Mouse (Mus musculus) mesoderm, embryonic 11.5 days (tissue): Measurements from ENCODE around the gene Otulin.

ENCODE experiments used
- DNase-seq: peaks from one replicate; pipeline ENCODE4 v3.0.0-alpha.2; 2012; ENCODE audit warnings: low read depth, low spot score

Otulin gene

DNA sequence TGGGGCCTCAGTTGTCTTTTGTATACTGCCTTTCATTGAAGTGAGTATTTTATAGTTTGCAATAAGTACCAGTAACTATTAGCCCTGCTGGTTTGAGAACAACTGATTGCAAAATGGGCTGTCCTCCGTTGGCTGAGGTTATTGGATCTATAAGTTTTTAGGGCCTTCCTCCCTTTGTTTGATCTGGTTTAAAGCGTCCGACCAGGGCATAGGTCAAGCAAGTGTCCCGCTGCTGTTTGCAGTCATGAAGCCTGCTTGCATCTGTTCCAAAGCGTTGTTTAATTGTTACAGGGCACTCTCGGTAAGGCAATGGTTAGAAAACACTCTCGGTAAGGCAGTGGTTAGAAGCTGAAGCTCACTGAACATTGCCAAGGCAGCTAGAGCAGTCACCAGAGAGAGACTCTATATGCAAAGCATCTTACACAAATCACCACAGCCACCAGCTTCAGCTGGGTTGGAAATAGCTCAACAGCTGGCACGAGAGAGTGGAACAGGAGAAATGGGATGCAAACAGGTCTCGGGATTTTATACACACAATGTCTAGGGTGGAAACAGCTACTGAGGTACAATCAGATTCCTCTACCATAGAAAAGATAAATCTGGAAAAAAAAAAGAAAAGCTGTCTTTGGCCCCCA, 80.0 kb downstream of the Otulin start:
- no peak for DNase-seq

DNA sequence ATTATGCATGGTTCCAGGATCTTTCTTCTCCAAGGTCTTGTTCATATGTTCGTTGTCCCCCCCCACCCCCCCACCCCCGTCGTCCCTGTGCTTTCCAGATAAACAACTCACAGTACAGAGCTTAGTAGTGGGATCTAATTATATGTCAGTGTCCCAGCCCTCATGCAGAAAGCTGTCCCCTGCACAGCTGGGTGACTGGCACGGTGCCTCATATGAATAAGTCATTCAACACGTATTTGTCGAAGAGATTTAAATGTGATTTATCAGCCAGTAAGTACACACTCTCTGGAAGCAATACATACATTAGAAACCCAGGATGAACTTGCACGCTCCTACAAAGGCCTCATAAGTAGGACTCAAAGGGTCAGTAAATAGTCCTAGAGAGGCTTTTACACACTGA, 80.6 kb downstream of the Otulin start:
- DNase-seq, result no peak

DNA sequence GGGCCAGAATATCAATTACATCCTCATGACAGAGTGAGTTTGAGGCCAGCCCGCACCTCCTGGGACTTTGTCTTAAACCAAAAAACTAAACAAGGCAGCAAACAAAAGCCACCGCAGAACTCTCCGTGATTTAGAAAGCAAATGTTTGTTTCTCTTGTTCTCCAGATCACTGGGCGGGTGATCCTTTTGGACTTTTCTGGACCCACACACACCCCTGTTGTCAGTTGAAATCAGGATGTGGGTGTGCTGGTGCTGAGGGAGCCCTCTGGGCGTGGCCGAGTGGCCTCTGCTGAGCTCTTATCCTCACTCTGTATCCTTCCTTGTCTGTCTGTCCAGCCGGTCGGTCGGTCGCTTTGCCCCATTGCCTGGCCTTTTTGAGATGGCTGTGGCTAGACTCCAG, 81.4 kb downstream of the Otulin start:
- no peak for DNase-seq

GRCm38 (mm10) chr15:27548110-27548509, 82.4 kb downstream of the Otulin start:
- DNase-seq, result no peak

DNA sequence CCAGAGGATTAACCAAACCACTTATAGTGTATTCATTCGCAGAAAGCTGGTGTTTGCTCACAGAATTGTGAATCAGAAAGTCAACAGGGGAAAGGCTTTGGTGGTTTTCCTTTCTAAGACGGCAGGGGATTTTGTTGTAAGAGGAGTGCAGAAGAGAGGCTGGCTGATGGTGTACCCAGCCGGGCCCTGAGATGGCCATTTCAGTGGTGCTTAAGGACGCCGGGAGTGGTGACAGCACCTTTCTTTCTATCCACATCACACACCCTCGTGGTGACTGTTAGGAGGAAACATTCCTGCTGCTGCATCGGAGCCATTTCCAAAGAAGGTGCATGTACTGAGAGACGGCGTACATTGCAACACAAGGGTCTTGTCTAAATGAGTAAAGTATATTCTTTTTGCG, 85.3 kb downstream of the Otulin start:
- no peak for DNase-seq

DNA sequence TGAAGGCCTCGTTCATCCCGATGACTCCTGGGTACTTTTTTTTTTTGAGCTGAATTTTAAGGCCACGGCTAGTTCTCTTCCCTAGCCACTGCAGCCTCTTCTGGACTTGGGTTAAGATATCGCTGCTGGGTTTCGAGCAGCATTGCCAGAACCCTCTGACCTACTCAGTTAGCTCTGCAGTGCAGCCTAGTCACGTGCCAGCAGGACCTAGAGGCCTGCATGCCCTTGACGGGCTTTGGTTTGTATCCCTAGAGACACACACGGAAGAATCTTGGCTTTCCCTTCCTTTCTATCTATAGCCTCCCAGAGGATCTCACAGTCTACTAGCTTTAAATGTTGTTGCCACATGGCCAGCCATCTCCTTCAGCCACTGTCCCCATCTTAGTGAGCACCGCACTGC, 90.7 kb downstream of the Otulin start:
- no peak for DNase-seq

DNA sequence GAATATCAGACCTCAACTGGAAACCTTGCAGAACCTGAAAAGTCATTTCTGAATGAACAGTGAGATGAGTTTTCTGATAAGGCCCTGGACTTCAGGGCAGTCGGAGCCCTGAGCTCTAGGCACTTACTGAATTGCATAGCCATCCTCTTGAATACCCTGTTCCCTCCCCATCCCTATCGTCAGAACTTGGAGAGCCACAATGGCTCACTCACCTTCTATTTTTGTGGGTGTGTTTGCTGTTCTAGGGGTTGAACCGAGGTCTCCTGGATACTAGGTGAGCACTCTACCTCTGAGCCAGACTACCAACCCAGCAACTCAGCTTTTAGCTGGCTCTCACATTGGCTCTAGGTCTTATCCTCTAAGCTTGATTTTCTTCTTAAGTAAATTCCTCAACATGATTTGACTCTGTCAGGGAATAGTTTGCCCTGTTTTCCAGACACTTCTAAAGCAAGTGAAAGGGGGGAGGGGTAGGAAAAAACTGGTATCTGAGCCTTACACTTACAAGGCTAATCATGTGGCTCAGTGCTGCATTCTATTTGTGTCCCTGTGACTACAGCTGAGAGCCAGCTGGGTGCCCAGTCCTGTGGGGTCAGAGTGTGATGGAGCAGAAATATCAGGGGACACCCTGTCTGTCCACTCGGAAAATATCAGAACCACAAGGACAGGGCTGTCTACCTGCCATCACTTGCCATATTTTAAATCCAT, 92.8 kb downstream of the Otulin start:
- no peak for DNase-seq

GRCm38 (mm10) chr15:27536771-27537170, 93.7 kb downstream of the Otulin start:
- DNase-seq, result no peak

DNA sequence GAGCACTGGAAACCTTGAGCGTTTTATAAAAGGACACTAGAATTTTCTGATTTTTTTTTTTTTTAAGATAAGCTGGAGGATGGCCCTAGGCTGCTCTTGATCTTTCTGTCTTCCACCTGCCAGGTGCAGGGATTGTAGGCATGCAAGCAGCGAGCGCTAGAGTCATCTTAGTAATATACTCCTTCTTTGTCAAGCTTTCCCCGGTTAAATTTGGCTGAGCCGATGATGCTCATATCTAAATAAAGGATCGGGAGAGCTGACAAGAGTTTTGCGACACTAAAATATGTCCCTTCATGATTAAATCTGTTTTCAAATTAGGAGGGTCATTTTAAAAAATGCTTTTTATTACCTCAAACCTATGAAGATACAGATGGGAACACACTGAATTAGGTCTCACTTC, 94.3 kb downstream of the Otulin start:
- no peak for DNase-seq

- DNase-seq, result no peak
Measured at GRCm38 (mm10) chr15:27535681-27536080, 94.8 kb downstream of the Otulin start.

DNA sequence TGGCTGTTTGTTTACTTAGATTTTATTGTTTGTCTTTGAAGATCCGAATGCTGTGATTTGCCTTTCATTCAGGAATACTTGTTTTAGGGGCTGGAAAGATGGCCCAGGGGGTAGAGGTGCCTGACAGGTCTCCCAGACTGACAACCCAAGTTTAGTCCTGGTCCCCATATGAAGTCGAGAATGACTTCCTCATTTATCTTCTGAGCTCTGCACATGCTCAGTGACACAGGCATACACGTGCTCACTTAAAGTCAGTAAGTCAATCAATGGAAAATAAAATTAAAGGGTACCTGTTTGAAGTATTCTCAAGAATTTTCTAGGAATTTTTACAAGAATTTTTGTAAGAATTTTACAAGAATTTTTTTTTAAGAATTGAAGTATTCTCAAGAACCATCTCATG, 97.5 kb downstream of the Otulin start:
- no peak for DNase-seq

GRCm38 (mm10) chr15:27530023-27530422, 100.5 kb downstream of the Otulin start:
- no peak for DNase-seq

DNA sequence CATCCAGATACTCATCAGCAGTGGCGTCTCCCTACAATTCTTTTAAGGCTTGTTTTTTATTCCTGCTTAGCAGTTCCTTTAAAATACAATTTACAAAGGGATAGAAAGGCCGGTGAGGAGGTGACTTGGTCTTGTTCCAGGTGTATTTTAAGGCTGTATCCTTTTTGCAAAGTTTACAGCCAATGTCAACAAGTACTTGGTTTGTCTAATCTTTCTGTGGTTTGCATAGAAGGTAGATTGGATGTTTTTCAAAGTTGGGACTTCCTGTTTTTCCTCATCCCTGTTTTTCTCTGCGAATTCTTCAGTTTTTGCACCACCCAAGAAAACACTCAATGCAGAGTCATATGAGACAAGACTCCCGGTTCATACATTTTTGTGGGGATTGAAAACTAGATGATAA, 101.6 kb downstream of the Otulin start:
- no peak for DNase-seq

DNA sequence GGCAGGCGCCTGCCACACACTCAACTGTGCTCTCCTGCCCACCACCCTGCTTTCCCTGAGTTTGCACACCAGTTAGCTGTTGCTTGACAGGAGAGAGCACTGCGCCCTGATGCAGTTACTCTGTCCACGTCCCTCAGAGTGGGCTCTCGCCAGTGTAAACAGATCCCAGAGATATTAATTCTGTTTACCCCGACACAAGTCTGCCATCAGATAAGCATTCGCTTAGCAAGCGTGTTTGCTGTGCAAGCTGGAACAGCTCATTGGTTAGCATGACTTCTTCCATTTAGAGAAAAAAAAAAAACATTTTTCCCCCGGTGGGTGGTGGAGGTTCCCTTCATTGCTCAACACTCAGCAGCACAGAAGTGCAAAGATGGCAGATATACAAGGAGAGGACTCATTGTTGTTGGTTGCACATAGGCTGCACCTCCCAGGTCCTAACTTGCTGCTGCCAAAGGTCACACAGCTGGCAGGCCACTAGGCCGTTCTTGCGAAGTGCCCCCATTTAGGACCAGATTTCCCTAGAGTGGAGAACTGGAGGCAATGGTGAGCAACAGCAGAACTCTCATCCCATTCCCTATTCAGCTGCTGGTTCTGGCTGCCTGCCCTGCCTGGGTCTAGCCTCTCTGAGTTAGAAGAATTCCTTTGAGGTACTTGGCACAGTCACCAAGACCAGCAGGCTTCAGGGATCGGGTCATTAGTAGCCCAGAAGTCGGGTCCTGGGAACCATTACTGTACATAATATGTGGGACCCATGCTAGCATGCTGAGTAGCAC, 105.1 kb downstream of the Otulin start:
- no peak for DNase-seq

DNA sequence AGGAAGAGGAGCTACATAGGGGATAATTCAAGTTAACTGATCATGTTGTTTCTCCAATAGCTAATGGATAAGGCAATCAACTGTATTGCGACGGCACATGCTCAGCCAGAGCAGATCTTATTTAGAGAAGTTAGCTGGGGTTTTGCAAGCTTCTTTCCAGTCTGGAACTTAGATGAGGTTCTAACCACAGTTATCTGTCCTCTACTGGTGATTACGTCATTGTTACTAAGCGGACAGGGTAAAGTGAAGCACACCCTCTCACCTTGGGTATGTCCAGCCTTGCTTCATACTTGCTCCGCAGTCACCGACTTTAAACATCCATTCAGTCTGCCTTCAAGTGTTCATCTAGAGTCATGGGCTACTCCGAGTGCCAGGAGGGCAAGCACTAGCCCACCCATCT, 110.6 kb downstream of the Otulin start:
- no peak for DNase-seq

GRCm38 (mm10) chr15:27518026-27518425, 112.5 kb downstream of the Otulin start:
- DNase-seq, result no peak

GRCm38 (mm10) chr15:27516927-27517326, 113.6 kb downstream of the Otulin start:
- no peak for DNase-seq

DNA sequence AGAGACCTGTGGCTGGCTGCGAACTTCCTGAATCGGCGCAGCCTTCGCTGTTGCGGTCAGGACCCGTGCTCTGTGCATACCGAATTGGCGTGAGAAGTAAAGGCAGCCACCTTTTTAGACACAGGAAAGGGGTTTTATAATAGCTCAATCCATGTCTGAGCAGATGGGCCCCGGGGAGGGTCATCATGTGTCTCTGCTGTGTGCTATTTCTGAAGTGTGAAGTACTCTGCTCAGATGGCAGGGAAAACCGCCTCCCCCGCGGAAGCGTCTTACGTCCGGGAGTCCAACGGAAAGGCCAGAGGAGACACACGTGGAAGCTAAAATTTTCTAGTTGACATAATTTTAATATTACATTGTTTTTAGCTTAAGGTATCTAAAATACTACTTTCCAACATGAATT, 121.5 kb downstream of the Otulin start:
- no peak for DNase-seq

GRCm38 (mm10) chr15:27508169-27508568, 122.3 kb downstream of the Otulin start:
- no peak for DNase-seq

GRCm38 (mm10) chr15:27506893-27507596, 123.4 kb downstream of the Otulin start:
- no peak for DNase-seq

- no peak for DNase-seq
Measured at GRCm38 (mm10) chr15:27506127-27506886, 124.2 kb downstream of the Otulin start.
